Mouse (Mus musculus) bone marrow macrophage, adult 2 months (primary cell): ENCODE measurements around the gene Plppr5.

Source experiments
- CTCF ChIP-seq: IDR thresholded peaks from 2 replicates; pipeline ENCODE4 v1.5.1; 2012; ENCODE audit warnings: low read depth, mild to moderate bottlenecking, low read length, moderate library complexity
- POLR2A ChIP-seq: IDR thresholded peaks from 2 replicates; pipeline ENCODE4 v1.6.1; 2012; ENCODE audit warnings: mild to moderate bottlenecking, low read depth, low read length, borderline replicate concordance

DNA sequence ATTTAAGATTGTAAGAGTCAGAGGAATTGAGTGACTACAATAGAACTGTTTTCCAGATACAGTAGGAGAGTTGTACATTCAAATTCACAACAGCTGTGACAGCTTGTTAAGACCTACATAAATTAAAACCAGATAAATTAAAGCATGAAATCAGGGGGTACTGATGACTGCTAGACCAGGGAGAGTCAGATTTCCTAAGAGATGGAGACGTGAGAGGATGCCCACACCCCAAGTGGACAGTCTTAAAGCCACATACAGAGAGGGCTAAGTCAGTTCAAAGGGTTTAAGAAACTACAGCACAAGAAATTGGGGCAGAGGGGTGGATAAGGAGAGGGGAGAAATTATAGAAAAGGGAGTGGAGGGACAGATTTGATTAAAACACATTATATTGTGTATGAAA lies 17.7 kb upstream of the Plppr5 start:
- TF ChIP-seq POLR2A (no peak), CTCF (no peak)
